Mouse (Mus musculus) cerebellum, adult 9-10 months (tissue): ENCODE measurements around the gene Cenpv.
"Not testable (repeated sequence)": the region's sequence is repeated elsewhere in the genome, so short reads cannot be mapped to it uniquely, and the experiment has no call there.

Source experiments
- DNase-seq: peaks from one replicate; pipeline ENCODE4 v3.0.0; 2022

Gene Cenpv

DNA sequence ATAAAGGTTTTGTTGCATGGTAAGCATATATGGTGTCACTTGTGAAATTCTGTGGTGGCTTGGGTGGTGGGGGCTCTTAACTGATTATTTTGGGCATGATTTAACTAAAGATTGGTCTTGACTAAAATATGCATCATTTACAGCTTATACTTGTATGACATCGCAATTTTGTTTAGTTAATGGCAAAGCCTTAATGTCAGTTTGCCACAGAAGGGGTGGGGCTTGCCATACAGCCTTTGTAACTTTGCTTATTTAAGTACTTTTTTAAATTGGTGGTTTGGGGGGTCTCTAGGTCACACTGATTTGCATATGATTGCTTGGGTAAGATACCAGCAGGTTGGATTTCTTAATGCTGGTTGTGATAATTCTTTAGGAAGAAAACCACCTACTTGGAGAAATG is 14.1 kb upstream of the Cenpv start:
- DNase-seq = peak; percentile 31

DNA sequence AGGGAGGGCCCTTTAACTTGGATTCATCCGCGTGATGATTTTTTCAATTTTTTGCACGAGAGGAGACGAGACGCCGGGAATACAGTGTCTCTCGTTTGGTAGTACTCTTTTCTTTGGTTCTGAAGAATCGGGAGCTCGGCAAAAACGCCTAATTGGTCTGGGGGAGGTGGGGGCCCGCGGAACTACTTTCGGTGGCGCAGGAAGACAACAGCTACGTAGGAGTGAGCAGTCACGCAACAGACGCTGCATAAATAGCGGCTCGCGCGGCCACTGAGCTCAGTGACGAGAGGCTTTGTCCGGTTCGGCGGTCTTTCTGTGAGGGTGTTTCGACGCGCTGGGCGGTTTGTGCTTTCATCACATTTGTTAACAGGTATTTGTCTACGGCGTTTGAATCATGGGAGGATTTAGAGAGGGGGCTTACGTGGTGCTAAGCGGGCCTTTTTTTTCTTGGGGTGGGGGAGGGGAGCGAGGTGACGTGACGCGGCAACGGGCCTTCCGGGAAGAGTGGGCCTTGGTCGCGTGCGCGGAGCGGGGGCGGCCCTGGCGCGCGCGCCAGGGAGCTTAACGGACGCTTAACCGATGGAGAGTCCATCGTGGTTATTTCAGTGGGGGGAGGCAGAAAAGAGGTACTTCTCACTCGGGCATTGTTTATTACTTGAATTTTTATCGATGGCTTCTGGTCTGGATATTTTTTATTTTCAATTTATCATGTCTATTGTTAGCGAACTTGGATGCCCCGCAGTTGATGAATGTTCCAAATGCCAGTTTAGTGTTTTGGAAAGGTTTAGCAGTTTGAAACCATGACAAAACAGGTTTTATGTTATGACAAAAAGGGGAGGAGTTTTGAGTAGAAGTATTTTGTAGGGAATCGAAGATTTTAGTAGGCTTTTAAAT is 12.4 kb upstream of the Cenpv start:
- DNase-seq = peak; percentile 58

DNA sequence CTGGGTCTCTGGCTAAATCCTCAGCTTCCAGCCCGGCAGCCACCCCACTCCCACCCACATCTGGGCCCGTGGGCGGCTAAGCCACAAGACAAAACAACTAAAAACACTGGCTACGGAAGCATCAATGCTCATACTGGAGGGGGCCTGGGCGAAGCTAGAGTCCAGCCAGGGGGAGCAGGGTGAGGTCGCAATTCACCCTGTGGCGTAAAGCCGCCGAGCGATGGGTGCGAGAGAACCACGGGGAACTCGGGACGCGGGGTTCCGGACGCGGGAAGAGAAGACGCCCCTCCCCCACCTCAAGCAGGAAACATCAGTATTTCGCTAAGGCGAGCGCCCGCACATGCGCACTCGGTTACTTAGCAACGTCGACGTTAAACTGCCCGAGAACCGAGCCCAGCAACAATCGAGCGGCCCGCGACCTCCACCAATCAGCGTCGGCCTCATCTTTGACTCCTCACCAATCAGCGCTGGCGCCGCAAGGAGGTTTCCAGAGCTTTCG is 11.7 kb upstream of the Cenpv start, which contains the start of gene Ubb:
Gene Ubb, plus strand, starts transcription at position 445 of the 499 bp plus-strand sequence.
- peak; percentile 99 for DNase-seq

DNA sequence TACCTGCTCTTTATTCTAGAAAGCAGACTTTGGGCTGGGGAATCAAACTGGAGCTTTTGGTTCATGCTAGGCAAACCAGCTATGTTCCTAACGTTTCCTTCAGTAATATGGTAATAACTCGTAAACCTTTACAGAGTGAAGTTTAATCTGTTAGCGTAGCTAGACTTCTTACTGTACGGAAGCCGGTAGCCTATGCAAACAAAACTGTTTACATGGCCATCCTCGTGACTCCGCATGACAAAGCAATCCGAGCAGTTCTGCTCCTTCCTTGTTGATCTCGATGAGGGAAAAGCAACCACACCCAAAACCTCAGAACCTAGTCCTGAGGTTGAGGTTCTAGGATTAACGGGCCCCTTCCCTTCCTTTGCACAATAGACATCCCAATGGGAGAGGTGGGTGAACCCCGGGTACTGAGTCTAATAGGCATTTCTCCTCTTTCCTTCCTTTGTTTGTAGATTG is 11.2 kb upstream of the Cenpv start:
- DNase-seq = peak; percentile 70

DNA sequence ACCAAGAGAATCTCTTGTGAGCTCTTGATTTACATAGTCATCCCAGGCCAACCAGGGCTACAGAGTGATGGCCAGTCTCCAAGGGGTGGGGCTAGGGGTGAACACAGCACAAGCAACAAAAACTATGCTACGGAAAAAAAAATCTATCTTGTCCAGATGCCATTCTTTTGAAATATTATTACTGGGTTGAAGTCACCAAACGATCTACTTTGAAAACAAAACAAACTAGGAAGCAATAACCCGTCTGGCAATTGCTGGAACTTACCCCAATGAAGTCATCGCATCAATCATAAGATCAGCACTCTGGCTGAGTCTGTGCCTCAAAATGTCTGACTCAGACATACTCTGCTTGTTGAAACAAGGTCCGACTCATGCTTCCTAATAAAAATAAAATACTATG is 10.7 kb upstream of the Cenpv start:
- DNase-seq = peak; percentile 82

DNA sequence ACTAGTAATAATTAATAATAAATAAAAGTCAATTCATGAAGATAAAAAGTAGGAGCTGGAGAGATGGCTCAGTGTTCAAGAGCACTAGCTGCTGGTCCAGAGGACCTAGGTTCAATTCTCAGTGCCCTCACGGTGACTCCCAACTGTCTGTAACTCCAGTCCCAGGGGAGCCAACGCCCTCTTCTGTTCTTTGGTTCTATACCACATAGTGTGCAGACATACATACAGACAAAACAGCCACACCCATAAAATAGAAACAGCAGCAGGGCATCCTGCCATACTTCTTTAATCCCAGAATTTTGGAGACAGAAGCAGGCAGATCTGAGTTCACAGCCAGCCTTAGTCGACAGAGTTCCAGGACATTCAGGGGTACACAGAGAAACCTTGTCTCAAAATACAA is 4.9 kb upstream of the Cenpv start:
- no peak for DNase-seq

DNA sequence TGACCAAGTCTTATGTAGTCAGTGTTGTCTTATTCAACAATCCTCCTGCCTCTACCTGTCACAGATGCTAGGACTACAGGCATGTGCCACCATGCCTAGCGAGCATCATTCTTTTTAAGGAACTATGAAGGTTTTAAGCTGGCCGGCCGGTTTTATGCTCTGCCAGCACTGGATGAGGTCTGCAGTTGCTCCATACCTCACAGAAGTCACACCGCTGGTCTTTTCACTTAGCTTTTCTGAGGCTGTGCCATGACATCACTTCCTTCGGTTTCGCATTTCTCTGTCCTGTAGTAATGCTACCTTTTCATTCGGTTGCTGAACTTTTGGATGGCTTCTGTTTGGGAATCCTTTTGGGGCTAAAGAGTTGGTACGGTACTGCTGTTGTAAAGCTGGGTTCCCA is 2.5 kb upstream of the Cenpv start:
- DNase-seq = no peak

DNA sequence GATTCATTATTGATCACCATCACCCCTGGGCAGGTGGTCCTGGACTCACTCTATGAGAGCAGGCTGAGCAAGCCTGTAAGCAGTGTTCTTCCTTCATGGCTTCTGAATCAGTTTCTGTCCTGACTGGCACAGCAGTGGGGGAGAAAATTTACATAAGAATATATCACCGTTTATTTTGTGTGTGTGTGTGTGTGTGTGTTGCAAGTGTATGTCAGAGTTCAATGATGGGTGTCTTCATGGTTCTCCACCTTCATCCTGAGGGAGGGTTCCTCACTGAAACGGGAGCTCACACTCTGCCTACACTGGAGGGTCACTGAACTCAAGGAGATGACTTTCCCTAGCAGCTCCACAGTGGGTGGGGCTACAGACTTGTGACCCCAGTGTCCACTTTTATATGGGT is 1.9 kb upstream of the Cenpv start:
- DNase-seq = no peak

DNA sequence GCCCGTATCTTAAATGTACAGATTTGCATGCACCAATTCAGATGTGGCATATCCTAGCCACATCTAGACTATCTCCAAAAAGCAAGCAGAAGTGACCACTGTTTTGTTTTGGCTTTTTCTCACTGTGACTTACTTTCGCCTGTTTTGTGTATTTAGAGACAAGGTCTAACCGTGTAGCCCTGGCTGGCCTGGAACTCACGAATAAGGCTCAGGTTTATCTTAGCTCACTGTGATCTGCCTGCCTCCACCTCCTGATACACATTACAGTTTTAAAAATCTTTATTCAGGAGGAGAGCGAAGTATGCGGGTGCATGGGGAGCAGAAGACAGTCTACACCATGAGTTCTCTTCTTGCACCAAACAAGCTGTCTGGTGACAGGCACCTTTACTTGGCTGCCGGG is 1.1 kb upstream of the Cenpv start:
- no peak for DNase-seq

DNA sequence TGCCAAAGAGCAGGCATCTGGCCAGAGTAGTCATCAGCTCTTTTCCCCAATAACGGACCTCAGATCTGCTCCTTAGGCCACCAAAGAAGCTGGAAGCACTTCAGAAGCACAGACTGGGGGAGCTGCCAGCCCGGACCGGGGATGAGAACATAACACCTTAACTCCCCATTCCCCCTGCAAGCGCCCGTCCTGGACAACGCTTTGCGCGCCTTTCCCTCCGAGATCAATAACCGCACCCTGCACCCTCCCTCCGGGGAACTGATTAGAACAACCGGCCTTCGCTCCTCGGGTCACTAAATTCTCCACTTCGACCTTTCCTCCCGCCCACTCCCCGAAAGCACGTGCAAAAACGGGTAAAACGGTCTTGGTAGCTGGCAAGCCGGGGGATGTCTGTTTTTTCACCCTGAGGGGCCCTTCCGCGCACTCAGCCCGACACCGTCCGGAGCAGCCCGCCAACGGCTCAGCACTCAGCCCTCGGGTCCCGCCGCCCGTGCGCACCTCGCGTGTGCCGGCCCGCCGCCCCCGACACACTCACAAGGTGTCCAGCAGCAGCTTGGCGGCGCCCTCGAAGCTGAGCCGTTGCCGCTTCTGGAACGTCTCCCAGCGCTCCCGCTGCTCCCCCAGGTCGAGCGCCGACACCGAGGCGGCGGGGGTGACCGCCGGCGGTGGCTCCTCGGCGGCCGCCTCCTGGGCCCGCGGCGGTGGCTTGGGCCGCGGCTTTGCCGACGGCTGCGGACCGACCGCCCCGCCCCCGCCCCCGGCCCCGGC is 556 bp downstream of the Cenpv start:
- DNase-seq = no peak

DNA sequence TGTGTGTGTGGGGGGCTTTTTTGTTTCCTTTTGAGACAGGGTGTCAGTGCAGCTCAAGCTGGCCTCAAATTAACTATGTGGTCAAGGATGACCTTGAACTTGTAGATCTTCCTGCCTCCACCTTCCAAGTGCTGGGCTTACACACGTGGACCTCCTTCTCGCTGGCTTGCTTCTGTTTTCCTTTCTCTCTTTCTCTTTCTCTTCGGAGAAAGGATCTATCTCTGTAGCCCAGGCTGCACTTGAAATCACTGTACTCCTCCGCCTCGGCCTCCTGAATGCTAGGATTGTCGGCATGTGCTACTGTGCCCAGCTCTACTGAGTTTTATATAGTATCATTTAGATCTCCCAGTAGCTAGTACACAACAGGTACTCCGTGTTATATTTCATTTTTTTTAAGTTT is 1.5 kb downstream of the Cenpv start:
- no peak for DNase-seq

DNA sequence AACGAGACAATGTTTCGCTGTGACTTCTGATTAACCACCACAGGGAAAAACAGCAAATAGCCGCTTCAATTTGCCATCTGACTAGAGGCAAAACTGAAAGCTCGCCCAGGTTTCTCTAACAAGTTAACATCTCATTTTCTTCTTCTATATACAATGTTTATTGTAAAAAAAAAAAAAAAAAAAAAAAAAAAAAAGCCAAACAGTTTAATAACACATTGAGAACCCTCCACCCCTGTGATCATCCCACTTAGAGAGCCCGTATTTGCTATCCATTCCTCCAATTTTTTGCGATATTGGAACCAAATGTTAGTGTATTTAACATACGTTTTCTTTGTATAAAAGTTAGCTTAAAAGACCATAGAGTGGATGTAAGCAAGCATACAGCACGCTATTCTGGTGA is 2.0 kb downstream of the Cenpv start:
- peak; percentile 9 for DNase-seq

DNA sequence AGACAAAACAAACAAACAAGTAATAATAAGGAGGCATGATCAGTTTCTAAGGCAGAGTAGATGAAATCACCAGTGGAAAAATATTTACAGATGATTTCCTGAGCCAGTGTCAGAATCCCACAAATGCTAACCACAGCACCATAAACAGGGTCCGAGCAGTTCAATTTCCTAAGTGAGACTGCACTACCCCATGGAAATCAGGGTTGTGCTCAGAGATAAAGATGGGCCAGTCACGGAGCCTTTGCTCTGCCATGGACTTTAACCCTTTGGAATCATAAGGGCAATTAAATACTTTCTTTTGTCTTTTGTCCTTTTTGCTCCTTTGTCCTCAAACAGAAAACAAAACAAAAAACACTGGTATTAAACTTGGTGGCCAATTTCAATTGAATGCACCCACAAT is 16.8 kb downstream of the Cenpv start:
- no peak for DNase-seq

DNA sequence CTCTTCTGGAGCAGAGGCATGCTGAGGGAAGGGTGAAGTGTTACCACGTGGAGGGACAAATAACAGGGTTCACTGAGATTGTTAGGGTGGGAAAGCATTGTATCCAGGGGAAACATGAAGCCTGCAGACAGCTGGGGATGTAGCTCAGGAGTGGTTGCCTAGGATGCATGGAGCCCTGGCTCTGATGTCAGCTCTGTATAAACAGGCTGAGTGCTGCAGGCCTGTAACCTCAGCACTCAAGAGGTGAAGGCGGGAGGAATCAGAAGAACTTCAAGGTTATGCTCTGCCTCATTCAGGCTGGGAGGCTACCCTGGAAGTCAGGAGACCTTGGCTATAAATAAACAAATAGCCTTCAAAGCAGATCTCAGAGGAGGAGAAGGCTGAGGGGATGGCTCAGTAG is 20.1 kb downstream of the Cenpv start:
- no peak for DNase-seq

DNA sequence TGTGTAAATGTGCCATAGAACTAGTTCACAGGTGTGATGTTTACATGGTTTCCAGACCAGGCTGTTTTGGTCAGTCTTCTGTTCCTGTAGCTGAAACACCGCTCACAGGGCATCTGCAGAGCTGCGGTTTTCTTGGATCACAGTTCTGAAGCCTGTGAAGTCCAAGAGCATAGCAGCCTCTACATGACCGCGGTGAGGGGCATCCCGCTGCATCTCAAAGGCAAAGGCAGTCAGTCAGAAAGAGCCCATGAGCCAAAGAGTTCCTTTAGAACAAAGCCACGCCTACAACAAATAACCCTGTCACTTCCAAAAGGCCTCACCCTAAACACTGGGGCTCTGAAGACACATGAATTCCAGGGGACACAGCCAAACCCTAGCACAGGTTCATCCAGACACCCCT is 25.8 kb downstream of the Cenpv start:
- no peak for DNase-seq

DNA sequence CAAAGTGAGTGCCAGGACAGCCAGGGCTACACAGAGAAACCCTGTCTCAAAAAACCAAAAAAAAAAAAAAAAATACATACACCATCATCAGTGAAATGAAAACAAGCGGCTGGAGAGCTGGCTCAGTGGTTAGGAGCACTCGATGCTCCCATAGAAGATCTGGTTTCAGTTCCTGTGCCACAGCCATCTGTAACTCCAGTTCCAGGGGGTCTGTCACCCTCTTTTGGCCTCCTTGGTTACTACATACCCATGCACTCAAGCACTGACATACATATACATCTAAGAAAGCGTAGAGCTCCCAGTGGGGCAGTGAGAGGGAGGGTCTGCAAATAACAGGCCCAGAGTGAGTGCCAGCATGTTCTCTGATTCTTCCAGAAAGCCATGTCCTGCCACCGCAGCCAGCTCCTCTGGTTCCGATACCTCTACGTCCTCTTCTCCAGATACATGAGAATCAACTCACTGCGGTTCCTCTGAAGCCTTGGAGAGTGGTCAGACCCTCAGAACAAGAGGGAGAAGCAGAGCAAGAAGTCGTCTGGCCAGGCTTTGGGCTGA is 26.5 kb downstream of the Cenpv start:
- no peak for DNase-seq

DNA sequence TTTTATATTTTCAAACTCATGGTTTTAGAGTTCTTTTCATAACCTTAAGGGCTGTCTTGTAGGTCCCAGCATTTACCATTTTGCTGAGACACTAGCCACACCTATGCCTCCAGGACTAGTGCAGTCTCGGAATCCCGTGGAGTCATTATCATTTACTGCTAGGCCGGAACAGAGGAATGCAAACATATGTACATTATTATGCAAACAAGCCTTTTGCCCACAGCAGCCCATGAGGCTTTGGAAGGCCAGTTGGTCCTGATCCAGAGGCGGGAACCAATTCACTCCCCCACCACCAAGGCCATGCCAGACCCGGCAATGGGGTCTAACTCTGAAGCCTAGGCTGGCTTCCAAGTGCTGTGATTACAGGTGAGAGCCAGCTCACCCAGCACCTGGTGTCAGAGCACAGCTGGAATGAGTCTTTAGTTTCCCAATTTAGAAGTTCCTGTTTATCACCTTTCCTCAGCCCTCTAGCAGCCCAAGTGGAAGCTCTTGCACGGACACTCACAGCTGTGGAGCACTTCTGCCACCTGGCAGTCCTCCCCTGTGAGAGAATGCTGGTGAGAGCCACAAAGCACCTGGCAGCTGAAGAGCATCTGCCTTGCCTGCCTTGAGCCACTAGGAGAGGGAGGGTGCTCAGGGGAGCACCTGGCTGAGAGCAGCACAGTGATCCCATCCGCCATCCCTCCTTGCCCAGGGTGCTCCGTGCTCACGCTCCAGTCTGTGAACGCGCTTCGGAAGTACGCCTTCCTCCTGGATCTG is 27.4 kb downstream of the Cenpv start:
- no peak for DNase-seq

DNA sequence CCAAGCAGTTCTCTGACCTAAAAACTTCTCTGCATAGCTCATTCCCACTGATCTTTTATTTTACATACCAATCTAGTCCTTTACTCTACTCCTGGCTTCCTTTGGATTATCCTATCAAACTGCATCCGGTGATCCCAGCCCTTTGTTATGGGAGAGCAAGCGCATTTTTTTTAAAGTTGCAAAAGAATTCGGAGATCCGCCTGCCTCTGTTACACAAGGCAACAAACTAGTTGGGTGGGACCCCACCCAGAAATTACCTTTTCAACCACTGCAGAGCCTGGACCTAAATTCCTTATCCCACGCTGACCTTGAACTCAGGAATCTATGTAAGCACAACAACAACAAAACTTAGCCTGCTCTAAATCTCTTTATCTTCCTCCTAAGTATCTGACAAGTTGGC is 28.1 kb downstream of the Cenpv start:
- no peak for DNase-seq

DNA sequence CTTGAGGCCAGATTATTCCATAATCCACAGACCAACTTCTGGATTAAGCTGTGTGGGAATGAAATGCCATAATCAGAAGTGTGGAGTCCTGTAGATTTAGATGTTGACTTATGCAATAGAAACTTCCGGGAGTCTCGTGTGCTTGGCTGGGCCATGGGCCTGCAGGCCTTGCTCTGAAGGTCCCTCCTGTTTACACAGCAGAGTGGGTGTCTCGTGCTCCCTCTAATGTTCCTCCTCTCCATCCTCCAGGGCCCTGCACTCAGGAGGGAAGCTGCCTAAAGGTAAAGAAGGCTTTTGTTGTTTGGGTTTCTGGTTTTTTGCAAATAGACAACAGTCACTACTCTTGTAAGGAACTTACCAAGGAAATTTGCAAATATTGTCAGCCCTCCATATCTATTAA is 29.5 kb downstream of the Cenpv start:
- no peak for DNase-seq

DNA sequence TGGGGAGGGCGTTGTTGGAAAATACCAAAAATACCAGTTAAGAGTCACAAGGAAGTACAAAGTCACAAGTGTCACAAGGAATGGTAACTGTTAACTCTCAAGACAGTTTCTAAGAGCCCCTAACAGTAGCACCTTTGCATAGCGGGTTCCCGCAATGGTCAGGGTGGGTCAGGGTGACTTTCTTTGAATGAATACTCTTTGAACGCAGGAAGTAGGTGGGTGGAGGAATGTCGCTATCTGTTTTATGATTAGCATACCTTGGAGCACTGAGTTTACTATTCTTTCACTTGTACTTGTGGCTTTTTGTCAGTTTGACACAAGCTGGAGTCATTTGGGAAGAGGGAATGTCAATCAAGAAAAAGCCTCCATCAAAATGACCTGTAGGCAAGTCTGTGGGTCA is 30.2 kb downstream of the Cenpv start:
- DNase-seq = not testable (repeated sequence)

DNA sequence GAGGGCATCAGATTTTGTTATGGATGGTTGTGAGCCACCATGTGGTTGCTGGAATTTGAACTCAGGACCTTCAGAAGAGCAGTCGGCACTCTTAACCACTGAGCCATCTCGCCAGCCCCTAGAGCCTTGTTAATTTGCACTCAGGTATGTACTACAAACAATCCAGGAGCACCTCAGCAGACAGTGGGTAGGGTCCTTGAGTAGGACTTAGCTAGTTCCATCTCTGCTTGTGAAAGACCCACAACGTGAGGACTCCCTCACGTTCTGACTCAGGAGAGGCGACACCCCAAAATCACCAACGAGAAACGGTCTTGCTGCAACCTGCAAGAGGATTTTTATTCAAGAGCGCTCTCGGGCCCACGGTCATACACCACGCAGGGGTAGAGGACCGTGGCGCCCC is 30.7 kb downstream of the Cenpv start:
- not testable (repeated sequence) for DNase-seq

DNA sequence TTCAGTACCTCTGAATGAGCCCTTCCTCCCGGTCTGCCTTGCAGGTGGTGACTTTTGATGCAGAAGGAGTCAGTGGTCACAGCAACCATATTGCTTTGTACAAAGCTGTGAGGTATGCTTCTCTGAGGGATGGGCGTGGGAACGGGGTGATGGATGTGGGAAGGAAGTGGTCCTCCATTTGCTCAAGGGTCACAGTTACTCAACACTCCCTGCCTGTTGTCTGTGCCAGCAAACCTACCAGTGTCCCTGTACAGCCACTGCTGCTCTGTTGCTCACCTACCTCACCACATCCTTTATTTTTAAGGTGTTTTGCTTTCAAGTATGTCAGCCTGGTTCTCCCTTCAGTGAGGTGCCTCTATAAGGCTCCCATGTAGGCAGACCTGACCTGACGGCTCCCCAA is 31.4 kb downstream of the Cenpv start:
- no peak for DNase-seq

DNA sequence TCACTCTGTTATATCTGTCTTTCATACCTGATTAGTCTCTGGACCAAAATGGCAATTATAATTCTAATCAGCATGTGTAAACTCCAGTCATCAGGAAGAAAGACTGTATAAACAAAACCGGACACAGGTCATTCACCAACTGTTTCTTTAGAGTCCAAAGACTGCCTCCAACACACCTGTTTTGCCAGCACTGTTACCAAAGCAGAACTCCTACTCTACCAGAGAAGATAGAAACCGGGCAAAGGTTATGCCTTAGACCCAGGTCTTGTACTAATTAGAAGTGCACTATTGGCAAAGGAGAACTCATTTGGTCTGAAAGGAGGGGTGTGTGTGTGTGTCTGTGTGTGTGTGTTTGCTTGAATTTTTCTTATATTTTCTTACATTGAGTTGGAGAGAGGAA is 38.5 kb downstream of the Cenpv start:
- DNase-seq = no peak
